Mouse (Mus musculus): ENCODE data around the gene Aplp2. TPM values are rescaled to one million over a fixed set of nuclear protein-coding genes. Genes with fewer than 3 reads are reported as not detected.
"Not testable (repeated sequence)": the region's sequence is repeated elsewhere in the genome, so short reads cannot be mapped to it uniquely, and the experiment has no call there.

Gene Aplp2
- total RNA-seq, 2 experiments from 2014 or later = 117 to 209 TPM

DNA sequence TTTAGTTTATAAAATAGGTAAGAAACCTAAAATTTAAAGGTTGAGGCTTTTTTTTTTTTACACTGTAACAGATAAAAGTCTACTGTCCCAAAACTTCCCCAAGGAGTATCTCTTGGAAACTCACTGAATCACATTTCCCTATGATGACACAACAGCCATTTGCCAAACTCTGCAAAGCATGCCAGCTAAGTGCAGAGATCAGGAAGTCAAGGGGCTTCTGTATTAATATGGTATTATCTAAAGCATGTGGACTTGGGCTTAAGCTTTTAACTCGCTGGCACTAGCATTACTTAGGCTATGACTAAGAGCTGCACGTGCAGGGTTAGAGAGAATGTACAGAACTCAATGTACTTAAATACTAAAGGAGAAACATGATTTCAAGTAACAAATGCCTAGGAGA lies 22.4 kb downstream of the Aplp2 start:
- ATAC-seq (replicated peaks; ENCODE audit: low FRiP score, poor library complexity, severe bottlenecking) = no peak

DNA sequence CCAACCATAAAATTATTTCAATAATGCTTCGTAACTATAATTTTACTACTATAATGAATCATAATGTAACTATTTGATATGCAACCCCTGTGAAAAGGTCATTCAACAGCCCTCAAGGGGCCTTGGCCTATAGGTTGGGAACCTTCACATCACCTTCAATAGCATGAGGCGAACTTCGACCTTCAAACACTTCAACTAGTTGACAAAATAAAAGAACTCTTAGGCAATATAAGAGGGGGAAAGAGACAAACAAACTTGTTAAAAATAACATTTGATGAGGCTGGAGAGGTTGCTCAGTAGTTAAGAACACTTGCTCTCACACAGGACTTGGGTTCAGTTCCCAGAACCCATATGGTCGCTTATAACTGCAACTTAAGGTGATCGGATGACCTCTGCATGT lies 27.2 kb downstream of the Aplp2 start:
- ATAC-seq (replicated peaks; ENCODE audit: low FRiP score, poor library complexity, severe bottlenecking) = no peak

DNA sequence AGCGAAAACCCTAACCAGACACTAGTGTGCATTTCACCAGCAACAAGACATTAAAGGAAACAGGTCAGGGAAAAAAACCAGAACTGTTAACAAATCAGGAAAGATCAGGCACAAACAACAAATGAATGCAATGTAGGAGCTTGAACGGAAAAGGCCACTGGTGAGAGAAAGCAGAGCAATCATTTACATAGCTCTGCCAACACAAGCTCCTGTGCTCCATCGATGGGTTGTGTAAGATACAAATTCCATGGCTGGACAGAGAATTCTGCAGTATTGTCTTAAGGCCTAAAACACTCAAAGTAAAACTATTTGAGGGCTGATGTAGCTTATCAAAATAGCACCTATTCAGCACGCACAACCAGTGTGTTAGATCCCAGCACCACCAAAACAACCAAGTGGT lies 28.6 kb downstream of the Aplp2 start:
- no peak for ATAC-seq (replicated peaks; ENCODE audit: low FRiP score, poor library complexity, severe bottlenecking)

DNA sequence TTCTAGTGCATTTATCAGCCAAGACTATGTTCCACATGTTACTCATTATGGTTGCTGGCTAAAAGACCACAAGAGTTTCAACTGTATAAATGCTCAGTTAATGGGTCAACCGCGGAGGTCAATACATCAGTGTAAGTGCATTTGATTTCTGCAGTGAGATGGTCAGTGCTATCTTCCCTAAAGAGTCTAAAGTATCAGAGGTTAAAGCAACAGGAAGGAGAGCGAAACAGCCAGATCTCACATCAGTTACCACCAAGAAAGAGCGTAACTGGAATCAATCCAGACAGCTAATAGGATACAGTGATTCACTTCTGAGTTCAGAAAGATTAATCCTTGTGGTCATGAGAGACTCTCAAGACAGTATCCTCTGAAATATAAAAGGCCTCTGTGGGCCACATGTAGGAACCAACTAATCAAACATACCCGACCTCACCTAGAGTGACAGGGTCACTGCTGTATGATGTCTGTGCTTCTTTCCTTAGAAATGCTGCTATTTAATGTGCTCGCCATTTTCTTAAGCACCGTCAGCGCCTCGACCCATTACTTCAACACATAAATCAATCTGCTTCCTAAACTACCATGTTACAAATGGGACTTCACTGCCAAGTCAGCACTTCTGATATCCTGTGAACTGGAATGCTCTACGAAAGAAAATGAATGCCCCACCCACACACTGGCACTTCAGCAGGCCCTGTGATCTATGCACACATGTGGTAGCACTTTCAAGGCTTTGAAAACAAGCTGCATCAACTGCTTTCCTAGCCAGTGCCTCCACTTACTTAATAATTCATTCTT lies 30.1 kb downstream of the Aplp2 start:
- no peak for ATAC-seq (replicated peaks; ENCODE audit: low FRiP score, poor library complexity, severe bottlenecking)

DNA sequence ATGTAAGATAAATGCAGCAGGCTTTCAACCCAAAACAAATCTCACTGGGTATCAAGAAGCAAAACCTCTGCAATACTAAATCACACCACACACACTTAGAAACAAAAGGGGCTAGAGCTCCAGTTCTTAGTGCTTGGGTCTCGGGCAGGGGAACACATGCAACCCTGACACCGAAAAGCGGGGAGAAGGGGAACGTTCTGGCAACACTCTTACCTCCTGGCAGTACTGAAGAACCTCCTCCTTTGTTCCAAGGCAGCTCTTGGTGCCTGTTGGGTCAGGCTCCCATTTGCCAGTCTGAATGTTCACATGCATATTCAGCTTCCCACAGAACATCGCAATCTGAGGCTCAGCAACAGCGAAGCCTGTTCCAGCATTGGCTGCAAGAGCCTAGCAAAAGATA lies 33.9 kb downstream of the Aplp2 start:
- no peak for ATAC-seq (replicated peaks; ENCODE audit: low FRiP score, poor library complexity, severe bottlenecking)

DNA sequence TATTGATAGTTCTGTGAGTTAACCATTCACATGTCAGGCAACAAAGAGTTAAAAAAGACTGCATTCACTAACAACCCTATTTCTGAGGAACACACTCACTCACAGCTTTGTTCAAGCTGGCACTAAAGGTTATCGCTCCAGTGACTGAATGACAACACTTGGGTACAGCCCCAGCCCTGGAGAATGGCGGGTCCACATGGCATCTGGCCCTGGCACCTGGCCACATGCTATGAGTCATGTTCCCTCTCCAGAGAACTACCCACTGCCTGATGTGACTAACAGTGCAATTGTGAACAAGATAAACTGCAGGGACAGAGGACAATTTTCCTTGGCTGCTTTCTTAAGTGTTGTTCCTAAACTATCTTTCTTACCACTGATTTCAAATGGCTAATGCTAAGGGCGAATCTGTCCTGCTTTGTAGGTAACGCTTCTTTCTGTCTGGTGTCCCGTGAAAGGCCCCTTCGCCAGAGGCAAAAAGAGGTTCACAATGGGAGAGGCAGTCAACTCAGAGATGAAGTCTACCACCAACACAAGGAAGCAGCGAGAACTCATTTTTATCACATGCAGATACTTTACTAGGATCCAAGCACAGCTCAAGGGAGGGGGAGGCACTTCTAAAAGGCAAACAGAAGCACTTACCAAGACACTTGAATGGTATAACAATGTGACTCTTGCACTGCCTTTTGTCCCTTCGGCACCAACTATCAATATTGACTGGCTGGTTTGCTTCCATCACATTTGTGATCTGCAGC lies 35.1 kb downstream of the Aplp2 start:
- ATAC-seq (replicated peaks; ENCODE audit: low FRiP score, poor library complexity, severe bottlenecking) = peak; percentile 66

DNA sequence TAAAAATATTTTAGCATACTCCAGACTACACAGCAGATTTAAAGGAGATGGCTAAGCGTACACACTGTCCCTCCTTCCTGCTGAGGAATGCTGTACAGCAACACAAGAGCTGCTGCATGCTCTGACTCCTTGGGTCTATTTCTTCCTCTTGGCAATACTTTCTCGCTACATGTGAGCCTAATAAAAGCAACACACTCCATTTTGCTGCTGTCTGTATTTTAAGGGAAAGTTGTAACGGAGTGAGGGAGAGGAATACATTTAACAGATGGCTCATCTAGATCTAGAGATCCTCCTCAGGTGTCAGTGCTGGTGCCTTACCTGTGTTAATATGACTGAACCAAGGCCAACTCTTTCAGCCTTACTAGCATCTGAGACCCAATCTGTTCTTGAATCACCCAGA lies 35.6 kb downstream of the Aplp2 start:
- ATAC-seq (replicated peaks; ENCODE audit: low FRiP score, poor library complexity, severe bottlenecking) = no peak

DNA sequence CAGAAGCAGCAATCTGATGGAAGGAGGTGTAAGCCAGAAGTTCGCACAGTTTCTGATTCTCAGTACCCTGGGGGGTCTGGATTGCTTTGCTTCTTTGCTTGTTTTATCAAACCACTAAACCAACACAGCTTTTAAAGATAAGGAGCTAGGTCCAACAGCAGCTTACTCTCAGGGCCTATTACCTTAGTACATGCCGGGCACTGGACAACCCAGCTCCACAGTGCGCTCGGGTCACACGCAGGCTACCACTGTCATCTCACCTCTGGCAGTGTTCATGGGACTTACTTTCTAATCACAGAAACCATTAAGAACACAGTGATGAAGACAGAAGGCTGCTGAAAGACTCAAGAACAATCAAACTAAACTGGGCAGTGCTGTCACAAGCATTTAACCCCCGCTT lies 36.3 kb downstream of the Aplp2 start:
- ATAC-seq (replicated peaks; ENCODE audit: low FRiP score, poor library complexity, severe bottlenecking) = no peak

DNA sequence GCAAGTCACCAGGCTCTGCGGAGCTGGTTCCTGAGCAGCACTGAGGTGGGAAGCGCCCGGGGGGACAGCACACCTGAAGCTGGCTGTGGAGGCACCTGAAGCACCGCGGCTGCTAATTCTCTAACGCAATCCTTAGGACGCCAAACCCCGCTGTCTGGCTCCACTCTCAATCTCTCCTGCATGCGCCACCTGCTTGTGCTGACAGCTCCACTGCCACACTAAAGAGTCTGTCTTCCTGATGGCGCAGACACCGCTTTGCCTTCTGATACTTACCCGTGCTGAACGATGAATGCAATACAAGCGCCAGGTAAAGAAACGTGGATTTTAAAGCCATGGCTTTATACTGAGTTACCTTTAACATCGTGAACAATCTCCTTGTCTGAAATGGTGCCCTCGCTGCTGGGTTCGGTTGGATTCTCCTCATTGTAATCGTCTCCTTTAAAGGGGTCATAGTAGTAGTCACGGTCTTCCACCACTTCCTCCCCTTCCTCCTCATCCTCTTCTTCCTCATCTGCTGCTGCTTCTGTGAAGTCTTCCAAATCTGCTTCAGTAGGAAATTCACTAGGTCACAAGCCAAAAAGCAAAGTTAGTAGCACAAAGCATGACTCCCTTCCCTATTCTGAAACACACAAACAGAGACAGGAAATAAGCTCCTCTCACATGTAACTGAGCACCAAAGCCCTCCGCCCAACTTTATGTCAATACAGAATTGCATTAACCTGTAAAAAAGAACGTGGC lies 43.1 kb downstream of the Aplp2 start:
- ATAC-seq (replicated peaks; ENCODE audit: low FRiP score, poor library complexity, severe bottlenecking) = no peak

DNA sequence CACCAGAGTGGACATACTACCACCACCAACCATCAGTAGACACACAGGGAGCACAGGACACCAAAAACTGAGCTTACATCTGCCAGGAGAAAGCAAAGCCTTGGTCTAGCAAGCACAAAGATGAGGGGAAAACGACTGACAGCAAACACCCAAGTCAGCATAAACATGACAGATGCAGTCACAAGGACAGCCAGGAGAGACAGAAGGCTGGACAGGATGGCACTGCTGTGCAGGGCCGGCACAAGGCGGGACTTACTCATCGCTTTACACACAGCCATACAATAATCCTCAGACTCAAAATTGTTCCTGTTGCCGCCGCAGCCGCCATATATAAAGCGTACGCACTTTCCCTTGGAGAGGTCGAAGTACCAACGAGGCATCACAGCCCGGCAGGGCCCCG lies 44.3 kb downstream of the Aplp2 start:
- ATAC-seq (replicated peaks; ENCODE audit: low FRiP score, poor library complexity, severe bottlenecking) = no peak

DNA sequence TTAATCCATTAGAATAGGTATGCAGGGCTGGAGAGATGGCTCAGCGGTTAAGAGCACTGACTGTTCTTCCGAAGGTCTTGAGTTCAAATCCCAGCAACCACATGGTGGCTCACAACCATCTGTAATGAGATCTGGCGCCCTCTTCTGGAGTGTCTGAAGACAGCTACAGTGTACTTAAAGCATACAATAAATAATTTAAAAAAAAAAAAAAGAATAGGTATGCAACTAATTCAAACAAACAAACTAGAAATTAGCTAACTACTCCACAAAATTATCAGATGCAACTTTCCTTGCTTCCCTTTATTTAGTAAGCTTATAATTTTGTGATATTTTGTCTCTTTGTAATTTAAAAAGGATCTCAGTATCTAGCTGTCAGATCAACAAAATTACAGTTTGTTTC lies 46.1 kb downstream of the Aplp2 start:
- not testable (repeated sequence) for ATAC-seq (replicated peaks; ENCODE audit: low FRiP score, poor library complexity, severe bottlenecking)

DNA sequence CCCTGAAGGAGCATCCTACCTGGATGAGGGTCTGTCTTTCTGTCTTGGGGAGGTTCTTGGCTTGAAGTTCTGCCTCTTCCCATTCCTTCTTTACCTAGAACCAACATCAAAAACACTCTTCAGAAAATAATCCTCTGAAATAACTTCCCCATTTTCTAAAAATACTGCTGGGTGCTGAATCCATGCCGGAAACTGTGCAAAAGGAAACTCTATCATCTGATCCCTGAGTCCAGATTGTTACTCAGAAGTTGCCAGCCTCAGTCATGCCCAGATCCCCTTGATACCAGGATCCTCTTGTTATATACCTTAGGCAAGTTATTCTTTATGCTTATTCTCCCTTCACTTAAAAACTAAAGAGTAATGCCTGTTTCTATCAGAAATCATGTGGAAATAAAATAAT lies 48.3 kb downstream of the Aplp2 start:
- no peak for ATAC-seq (replicated peaks; ENCODE audit: low FRiP score, poor library complexity, severe bottlenecking)

DNA sequence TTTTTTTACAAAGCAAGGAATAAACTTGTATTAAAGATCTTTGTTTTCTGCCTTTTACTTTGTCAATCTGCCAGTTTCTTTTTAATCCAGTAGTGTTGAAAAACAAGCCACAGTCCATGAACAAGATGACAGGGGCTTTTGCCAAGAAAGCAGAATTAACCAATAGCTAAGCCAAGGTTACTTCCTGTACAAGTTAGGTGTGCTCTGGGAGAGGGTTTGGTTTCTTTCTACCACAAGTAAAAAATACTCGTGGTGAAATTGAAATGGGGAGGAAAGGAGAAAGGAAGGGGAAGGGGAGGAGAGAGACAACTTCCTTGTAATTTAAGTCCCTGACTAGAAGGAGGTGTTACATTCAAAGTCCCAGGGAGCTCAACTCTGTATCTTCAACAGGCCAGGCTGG lies 48.7 kb downstream of the Aplp2 start:
- ATAC-seq (replicated peaks; ENCODE audit: low FRiP score, poor library complexity, severe bottlenecking) = no peak

DNA sequence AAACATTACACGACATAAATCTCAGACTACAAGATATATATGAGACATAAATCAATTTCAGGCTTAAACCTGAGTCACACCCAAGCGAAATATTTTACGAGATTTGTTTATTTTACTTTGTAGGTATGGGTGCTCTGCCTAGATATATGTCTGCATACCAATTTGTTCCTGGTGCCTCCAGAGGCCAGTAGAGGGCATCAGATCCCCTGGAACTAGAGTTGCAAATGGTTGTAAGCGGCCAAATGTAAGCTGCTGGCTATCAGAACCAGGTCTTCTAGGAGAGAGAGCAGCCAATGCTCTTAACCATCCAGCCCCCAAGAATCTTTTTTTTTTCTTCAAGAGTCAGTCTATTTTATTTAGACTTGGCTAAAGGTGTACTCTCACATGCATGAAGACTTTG lies 51.7 kb downstream of the Aplp2 start:
- no peak for ATAC-seq (replicated peaks; ENCODE audit: low FRiP score, poor library complexity, severe bottlenecking)

DNA sequence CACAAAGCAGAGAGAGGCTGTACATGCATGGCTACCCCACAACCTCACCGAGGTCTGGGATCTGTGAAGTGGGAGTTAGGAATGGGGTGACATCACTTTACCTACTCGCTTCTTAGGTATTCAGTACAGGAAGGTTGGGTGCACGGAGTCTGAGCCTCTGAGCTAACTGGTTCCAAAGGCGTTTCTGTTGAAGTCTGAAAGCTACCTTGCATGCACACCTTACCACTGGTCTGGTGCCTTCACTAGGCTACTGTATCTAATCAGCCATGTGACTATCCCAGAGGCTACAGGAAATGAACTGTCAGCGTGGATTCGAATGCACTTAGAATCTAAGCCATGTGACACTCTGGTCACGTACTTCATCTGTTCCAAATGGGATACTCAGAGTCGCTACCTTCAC lies 55.0 kb downstream of the Aplp2 start:
- no peak for ATAC-seq (replicated peaks; ENCODE audit: low FRiP score, poor library complexity, severe bottlenecking)

DNA sequence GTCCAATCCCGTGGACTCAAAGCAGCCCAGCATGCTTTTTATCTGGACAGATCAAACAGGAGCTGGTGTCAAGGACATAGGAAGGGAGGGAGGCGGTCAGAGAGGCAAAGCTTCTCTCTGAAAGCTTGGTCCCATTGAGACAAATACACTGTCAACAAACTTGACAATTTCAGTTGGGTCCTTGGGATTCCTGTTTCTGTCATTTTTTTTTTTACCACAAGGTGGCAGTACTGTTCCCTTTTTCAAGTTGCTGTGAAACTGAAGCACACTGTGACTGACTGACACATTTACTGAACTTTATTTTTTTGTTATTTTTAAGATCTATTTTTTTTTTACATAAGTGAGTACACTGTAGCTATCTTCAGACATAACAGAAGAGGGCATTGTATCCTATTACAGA lies 60.6 kb downstream of the Aplp2 start:
- peak; percentile 76 for ATAC-seq (replicated peaks; ENCODE audit: low FRiP score, poor library complexity, severe bottlenecking)

DNA sequence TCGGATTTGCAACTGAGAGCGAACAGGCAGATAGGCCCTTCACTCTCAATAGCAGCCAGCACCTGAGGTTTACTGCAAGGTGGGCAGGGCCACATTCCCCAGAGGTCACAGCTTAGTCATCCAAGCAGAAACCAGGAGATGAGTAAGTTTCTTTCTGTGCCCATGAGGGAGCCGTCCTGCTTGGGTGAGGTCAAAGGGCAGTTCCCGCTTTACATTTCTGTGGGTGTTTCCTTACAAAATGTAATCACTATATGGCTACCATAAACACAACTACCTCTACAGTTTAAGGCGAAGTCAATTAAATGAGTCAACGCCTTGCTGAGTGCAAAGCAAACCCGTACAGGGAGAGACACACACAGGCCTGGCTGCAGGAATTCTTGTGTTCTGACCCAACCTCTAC lies 63.5 kb downstream of the Aplp2 start:
- no peak for ATAC-seq (replicated peaks; ENCODE audit: low FRiP score, poor library complexity, severe bottlenecking)

DNA sequence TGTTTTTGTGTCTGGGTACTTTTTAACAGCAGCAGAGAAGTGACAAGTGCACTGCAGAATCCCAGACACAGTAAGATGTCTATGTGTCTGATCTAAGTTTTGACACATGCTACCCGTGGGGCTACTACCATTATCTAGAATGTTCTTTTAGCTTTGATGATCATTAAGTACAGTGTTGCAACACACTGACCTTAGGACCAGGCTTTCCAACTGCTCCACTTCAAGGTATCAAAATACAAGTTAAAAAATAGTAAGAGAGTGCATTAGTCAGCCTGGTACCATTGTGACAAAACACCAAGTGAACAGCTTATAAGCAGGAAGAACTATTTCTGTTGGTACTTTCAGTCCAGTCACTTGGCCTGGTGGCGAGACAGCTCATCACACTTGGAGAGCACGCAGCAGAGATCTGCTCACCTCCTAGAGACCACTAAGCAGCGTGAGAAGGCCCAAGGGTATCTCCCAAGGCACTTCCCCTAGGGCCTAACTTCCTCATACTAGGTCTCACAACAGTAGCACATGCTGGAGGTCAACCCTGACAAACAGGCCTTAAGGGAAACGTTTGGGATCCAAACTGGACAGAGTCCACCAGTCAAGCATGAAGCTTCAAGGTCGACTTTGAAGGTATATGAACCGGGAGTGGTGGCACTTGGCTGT lies 66.2 kb downstream of the Aplp2 start:
- no peak for ATAC-seq (replicated peaks; ENCODE audit: low FRiP score, poor library complexity, severe bottlenecking)

DNA sequence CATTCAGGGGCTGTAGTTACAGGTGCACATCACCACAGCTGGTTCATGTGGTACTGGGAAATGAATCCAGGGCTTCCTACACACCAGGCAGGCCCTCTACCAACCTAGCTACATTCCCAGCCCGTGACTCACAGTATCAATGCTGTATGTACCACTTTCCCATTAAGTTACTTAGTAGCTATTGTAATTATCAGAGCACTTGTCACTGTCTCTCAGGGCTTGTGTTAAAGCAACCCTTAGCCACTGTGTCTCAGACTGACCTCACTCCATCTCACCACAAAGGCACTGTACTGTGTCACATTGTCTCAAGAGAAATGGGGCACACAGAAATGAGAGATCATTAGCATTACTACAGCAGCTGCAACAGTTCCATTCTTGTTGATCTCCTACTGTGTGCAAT lies 68.7 kb downstream of the Aplp2 start:
- ATAC-seq (replicated peaks; ENCODE audit: low FRiP score, poor library complexity, severe bottlenecking) = no peak

DNA sequence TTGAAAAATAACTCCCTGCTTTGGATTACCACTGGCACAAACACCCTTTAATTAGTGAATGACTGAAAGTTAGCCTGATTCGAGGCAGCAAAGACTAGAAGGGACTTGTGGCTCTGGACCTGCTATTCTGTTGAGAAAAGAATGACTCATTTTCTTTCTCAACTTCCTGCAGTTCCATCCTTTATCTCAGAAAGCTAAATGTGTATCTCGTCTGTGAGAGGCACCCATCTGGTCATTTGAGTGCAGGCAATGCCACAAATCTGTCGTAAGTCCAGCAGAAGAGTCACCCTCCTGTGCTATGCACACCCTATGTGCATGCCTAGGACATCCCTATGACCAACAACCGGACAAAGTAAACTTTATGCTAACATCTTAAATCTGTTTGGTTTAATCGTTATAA lies 78.5 kb downstream of the Aplp2 start:
- no peak for ATAC-seq (replicated peaks; ENCODE audit: low FRiP score, poor library complexity, severe bottlenecking)
